Mouse (Mus musculus) layer of hippocampus, postnatal 14 days (tissue): Measurements from ENCODE around the gene Adgrl2. TPM values are rescaled to one million over a fixed set of nuclear protein-coding genes. Genes with fewer than 3 reads are reported as not detected.

Experiments used
- DNase-seq, 2 experiments: peaks; one replicate each; pipeline ENCODE4 v3.0.0; 2021 to 2022; ENCODE audit warnings: low spot score in 2 of 2, mixed read lengths in 1 of 2
- long read RNA-seq, 2 experiments: library from polyadenylated mRNA; stranded (forward); transcript quantifications; one replicate each; pipeline ENCODE4 v2.0.0; 2021
- total RNA-seq, 2 experiments: library from RNA; stranded (reverse); gene quantifications; 2 replicates each; pipeline ENCODE4 v1.2.3; 2021

Gene Adgrl2
- total RNA-seq, result 10 to 100 TPM; 49.1 to 69.6 TPM
- long read RNA-seq, experiment 1, partial matches to known transcripts, result 2 of 7 reads
- long read RNA-seq, experiment 1, other reads (novel, unspliced or antisense), result 5 of 7 reads
- long read RNA-seq, experiment 2, partial matches to known transcripts, result 1 of 5 reads
- long read RNA-seq, experiment 2, other reads (novel, unspliced or antisense), result 4 of 5 reads

DNA sequence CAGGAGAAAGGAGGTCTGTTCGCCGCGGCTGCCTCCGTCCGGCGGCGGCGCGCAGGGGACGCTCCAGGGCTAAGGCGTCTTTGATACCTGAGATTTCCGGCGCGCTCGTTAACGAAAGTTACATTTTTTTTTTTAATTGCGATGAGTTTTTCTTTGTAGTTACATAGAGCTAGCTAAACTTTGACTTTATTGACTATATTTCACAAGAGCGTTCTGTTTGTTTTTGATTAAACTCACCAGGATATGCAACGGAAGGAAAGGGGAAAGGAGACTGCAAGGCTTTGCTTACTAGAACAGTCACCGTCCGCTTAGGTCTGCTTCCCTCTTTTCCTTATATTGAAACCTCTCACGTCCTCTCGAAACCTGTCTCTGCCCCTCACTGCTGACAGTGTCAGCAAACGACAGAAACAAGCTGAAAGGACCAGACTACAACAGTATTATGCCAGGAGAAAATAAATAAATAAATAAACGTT is at the start of gene Adgrl2:
TSS of gene Adgrl2 (minus strand) at position 25 of the 473 bp plus-strand sequence.
- DNase-seq, result no peak

DNA sequence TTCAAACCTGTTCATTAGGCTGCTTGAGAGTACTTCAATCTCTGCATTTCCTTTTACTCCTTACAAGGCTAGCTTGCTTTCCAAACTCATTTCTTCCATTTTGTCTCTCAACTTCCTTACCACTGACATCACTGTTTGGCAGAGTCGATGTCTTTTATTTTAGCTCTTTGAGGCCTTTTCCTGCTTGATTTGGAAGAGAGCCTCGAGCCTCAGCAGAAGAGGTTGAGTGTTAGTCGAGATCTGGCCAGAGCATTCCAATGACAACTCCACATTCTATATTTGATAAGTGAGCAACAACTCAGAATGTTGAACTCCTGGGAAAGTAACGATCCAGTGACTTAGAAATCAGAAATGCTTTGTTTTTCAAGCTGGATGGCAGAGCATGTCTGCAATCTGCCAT is 48.4 kb upstream of the Adgrl2 start:
- no peak for DNase-seq

DNA sequence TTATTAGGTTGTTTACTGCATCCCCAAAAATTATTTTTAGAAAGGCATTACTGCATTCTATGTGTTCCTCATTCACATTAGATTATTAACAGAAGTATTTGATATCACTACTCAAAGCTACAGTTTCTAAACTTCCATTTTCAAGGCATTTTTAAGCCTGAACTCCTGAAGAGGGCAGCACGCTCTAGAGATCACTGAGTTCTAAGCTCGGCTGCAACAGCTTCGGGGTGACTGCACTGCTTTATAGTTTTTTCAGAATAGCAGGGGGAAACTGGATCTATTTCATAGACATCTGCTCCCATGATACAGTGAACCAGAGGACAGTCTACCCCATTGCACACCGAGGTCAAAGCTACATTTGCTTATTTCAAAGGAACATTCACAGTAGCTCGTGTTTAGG is 29.6 kb upstream of the Adgrl2 start:
- no peak for DNase-seq

DNA sequence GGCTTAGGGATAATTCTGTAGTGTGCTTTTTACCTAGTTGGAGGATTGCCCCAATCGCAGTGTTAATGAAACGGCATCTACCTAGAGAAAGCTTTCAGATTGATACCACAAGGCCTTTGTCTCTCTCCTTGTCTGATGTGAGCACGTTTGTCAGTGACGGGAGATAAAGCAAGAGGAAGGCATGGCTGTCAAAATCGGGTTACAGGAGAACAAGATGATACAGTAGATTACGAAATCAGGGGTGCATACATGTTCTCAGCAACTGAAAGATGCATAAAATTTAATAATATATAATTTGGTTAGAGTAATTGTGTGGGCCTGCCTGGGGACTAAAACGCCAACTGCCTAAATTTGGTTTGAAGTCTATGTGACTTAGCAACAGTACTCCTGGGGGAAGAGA is 19.0 kb upstream of the Adgrl2 start:
- no peak for DNase-seq

DNA sequence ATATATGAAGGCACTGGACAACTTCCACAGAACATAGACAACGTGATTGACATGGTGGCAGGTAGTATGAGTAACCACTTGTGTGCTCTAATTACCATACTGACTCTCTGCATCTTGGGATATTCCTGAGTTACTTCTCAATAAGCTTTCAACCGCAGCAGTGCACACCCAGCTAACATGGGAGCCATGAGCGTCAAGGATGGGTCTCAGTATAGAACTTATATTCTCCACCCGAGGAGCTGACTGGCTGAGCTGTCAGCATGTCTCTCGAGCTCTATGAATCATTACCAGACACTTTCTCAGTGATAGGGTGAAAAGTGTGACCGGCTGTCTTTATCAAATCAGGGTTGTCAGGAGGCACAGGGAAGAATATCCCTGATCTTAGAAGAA is 18.3 kb upstream of the Adgrl2 start:
- no peak for DNase-seq

DNA sequence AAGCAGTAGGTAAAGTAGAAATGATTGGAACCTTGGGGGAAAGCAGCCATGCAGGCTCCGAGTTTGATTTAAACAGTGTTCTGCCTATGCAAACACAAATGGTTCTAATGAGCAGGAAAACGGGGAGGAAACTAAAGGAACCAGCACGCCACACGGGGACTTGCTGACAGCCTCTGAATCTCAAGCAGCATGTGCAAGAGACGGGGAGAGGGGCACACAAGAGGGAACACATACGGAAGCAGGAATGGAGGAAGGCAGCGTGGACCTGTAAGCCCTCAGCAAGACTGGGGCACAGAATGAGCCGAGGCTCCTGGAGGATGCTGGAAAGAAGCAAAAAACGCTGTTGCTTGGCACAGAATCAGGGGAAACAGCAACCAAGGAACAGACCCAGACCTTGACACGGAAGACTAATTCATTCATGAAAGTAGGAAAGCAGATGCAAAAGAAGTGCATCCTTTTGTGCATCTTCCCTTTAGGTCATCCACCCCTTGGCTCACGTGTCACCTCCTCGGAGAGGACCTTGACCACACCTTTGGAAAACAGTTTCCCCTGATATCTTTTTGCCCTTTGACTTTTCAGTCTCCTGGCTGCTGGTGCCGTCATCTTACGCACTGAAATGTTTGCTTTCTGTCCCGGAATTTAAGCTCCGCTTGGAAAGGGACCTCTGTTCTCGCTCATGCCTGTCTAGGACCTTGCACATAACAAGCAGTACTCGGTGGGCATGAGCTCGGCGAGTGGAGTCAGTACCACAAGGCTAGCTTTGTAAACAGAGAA is 17.7 kb upstream of the Adgrl2 start:
- DNase-seq, result no peak

DNA sequence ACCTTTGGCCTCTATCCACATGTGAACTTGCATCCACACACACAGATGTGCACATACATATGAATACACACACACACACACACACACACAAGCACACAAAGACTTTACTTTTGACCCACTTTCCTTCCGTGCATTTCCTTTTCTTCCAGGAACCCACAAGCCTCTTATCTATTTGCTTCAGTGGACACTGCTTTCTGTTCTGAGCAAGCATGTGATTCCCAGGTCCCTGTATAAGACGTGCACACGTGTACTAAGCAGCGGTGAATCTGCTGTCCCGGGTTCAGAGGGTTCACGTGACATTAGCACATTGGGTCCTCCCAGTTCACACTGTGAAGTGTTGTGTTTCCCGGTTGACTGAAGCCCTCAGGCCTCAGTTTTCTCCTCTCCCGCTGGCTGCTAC is 11.0 kb upstream of the Adgrl2 start:
- DNase-seq, result no peak

DNA sequence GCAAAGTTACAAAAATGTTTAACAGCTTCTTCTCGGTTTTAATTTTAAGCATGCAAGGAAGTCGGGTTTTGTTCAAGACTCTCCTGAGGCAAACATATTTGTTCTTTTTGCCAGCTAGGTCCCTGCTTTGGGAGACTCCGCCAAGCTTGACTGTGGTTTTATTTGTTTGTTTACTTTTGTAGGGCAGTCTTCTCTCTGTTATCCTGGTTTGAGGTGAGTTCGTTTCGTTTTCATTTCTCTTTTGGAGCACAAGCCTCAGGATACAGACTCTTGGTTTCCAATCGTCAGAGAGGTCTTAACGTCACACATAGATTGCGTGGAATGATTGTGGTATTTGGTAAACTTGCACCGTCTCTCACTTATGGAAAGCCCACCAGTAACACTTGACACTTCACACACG is 8.3 kb upstream of the Adgrl2 start:
- DNase-seq, result no peak

DNA sequence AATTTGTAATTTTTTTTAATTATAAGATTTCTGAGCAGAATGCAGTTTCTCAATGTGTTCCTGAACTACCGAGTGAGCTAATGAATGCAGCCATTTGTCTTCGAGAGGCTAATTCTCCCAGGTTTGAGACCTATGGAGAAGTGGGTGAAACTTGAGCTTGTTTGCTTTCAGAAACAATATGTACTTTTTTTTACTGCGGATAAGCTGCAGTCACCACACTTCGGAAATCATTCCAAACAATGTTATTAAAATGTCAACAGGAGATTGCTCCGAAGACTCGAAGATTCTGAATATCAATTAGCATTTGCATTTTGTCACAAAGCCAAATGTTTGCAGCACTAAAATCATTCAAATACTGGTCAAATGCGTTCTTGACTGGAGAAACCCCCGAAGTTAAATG is 701 bp upstream of the Adgrl2 start:
- DNase-seq, result no peak

DNA sequence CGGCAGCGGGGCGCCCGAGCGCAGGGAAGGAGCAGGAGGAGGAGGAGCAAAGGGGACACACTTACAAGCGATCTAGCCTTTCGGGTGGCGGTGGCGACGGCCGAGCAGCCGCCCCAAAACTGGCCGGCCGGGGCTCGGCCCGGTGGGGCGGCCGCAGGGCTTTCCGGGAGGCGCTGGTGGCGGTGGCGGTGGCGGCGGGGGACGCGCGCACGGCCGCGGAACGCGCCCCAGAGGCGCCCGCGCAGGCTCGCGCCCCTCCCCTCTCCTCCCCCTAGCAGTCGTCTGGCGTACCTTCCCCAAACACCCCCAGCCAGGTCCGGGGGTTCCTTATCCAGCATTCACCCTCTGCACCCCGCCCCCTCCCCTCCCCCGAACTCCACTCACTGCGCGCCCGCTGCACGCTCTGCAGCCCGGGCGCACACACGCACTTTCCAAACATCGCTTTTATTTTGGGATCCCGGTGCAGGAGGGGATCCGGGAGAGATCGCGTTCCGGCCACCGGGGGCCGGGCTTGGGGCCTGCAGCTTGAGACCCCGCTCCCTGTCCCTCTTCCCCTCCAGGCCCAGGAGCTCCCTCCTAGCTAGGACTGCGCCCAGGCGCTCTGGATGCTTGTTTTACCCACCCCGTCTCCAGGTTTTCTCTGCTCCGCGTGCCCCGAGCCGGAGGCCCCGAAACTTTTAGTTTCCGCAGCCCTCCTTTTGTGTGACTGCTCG is 381 bp downstream of the Adgrl2 start:
- DNase-seq, result peak; percentile 21 to 32

DNA sequence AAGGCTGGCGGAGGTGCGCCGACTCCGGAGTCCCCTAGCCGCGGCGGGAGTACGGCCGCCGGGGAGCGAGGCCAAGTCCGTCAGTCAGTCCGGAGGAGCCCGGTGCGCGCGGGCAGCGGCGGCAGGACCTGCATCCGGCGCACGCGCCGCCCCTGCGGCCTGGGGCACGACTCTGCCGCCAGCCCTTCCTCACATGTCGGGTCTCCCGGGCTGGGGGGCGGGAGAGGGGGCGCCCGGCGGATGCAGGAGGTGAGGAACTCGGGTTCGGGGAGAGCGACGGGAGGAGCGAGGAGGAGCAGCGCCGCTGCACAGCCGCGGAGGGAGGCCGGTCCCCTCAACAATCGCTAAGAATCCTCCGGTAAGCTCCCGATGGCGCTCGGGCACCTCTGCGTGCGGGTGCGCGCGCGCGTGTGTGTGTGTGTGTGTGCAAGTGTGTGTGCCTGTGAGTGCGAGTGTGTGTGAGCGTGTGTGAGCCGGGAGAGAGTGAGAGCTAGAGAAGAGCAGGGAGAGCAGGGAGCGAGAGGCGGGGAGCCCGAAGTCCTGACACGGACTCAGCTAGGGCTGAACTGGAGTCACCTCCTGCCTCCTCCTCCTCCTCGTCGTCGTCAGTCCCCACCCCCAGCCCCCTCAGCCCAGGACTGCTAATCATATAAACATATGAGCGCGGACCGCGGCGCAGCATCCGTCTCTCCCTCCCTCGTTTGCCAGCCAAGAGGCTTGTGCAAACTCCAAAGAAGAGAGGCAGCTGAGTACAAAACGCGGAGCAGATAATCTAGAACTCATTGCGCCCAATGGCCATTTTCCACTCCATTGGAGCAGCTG is 1.1 kb downstream of the Adgrl2 start:
- peak; percentile 70 for DNase-seq

DNA sequence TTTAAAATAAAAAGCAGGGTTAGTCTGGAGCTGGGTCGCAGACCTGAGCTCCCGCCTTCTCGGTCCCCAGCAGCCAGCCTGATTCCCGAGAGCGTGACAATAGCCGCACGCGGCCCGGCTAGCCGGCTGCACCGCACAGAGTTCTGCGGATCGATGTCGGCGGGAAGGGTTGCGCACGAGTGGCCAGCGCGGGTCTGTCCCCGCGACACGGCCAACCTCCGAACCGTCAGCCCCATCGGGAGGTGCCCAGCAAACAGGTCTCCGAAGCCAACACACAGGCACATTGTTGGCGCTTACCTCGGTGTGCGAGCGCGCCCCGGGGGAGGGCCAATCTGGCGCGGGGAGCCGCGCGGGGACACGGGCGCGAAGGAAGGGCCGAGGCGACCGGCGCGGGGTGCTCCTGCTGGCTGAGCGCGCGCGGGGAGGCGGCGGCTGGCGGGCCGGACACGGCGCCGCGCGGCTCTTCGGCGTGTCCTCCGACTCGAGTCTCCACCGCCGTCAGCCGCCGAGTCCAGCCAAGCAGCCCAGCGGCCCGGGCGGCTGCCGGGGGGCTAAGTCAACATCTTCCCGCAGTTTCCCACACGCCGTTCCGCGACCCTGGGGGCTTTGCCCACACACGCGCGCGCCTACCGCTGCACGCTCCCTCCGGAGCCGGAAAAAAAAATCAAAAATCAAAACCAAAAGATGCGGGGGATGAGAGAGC is 1.9 kb downstream of the Adgrl2 start:
- peak in 1 of 2 experiments; percentile 22 for DNase-seq

DNA sequence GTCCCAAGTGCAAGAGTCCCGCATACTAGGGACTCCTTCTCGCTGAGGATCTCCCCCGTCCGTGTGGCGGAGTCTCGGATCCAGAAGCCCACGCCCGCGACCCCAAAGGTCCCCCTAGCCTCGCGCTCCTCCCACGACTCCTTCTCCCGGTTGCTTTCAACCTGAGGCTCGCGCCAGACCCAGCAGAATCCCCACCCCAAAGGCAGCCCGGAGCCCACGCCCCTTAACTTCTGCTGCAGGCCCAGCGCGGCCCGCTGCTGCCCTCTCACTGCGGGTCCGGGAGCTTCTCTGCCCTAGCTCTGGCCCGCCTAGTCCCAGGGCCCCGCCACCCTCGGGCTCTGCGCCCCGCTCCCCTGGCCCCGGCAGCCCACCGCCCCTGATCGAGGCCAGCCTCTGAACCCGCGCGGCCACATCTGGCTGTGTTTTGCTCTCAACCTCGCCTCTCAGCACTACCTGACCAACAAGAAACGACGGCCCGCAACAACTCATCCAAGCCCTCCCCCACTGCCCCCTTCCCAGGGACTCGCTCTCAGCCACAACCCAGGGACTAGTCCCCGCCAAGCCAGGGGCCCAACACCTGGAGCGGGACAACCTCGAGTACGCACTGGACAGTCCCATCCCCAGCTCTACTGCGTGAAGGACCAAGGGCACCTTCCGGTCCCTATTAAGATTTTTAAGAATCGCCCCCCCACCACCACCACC is 2.6 kb downstream of the Adgrl2 start:
- peak; percentile 50 to 63 for DNase-seq

DNA sequence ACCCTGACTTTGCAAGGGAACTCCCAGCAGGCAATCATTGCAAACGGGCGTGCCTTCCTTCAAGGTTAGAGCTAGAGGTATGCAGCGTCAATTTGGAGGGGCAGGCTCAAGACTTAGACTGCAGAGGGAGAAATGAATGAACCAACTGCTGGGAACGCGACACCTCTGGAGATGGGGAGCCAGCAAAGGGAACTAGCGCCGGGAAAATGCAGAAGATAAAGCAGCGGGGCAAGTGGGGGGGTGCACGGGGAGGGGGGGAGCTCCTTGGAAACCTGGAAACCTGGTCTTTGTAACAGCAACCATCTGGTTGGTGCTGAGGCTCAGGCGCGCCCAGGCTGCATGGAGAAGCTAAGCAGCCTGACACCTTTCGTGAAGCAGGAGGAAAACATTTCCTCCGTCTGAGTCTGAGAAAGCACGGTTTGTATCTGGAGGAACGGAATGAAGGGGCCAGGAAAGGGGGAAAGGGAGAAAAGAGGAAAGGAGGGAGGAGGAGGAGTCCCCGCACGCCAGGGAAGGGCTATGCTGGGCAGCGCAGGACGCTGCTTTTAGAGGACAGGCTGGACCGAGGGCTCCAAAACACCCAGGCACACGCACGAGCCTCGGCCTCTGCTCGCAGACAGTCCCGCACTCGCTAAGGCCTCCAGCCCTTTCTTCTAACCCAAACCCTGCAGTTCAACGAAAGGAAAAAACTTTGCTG is 3.3 kb downstream of the Adgrl2 start:
- no peak for DNase-seq

DNA sequence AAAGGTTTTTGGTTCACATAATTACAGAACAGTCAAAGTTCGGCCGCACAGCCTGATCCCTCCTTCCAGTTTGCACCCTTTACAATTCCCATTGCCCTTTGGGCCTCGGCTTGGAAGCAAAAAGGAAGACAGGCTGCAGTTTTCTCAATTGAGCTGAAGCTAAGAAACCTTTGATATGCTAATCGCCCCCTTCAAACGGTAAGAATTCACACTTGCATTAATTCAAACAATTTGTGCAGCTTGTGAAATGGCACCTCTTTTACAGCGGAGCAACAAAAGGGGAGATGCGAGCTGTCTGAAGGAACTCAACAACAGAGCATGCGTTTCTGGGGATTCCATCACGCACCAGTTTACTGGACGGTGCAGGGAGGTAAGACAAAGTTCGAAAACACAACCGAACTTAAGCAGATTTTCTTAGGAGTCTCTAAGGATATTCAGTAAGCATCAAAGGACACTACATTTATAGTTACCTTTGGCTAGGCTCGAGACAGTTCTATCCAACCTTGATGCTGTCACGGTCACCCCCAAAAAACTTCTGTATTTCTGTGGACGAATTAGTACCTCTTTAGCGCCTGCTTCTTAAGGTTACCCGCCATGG is 4.0 kb downstream of the Adgrl2 start:
- DNase-seq, result no peak

DNA sequence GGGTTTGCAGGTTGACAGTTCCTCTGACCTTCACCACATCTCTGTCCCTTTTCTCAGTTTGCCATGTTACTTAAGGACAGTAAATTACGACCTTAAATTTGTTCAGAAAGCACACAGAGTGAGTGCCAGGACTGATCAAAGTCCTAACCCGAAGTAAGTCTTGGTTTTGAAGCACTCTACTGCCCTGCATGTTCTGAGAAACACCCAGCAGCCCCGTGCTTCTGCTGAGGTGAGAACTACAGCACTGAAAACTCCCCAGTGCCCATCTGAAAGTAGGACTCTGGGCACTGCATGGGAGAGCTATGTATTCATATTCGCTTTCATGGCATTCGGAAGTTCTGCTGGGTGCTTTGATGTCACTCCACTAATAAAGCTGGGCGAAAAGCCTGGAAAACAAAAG is 6.0 kb downstream of the Adgrl2 start:
- no peak for DNase-seq

DNA sequence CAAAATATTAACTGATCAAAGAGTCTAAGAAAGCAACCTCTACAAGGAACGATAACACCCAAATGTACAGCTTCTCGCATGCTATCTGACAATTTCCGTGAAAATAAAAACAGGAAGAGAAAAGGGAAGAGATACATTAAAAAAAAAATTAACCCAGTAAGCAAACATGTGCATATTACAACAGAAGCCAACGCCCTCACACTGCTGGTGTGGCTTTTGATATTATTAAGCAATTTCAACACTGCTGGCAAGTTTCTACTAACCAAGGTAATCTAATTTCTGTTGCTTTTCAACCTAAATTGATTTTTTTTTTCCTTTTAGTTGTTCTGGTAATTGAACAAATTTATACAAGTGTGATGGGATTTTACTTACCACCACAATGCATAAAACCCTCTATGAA is 8.0 kb downstream of the Adgrl2 start:
- no peak for DNase-seq

DNA sequence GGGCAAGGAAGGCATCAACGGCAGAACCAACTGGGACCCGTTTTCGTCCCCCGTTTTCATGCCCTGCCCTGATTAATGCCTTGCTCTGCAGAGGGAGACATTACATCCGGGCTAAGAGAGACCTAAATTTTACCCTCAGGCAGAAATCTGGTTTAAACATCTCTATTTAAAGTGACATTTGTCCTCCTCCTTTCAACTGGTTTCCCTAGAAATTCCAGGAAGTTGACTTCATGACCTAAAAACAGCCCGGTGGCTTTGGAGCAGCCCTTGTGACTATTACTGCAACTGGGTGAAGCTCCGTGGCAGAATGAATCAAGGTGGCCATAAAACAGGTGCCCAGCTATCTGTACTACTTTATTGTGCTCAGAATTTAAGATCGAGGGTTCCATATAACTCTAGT is 8.6 kb downstream of the Adgrl2 start:
- DNase-seq, result no peak

DNA sequence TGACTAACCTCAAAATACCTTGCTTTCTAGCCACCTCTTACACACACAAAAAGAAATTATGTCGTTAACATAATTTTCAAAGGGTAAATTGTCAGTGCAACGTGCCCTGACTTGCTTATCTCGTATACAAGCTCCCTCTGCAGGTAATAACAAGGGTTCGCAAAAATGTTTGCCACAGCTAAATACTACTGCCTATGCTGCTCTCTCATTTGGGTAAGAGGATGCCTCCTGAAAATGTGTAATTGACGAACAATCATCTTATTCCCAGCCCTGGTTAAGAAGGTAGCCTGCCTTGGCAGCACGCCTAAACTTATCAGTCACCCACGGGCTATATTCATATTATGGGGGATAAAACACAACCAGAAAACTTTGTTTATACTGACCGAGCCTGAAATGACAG is 11.8 kb downstream of the Adgrl2 start:
- DNase-seq, result peak in 1 of 2 experiments; percentile 36
